Mouse (Mus musculus): ENCODE results near the gene Ctnna3.
"Not testable (repeated sequence)": the region's sequence is repeated elsewhere in the genome, so short reads cannot be mapped to it uniquely, and the experiment has no call there.

Ctnna3 gene

GRCm38 (mm10) chr10:63424475-63424814 is 5.5 kb upstream of the Ctnna3 start:
- DNase-seq (ENCODE audit: low spot score): no peak

GRCm38 (mm10) chr10:63427146-63427545 is 2.8 kb upstream of the Ctnna3 start:
- peak; percentile 61 for DNase-seq (ENCODE audit: low spot score)

- DNase-seq (ENCODE audit: low spot score): no peak
Measured at GRCm38 (mm10) chr10:63428243-63429022, 1.5 kb upstream of the Ctnna3 start.

- DNase-seq (ENCODE audit: low spot score): no peak
Measured at GRCm38 (mm10) chr10:63429023-63429340, 916 bp upstream of the Ctnna3 start.

GRCm38 (mm10) chr10:63429380-63429779 is 518 bp upstream of the Ctnna3 start:
- peak; percentile 94 for DNase-seq (ENCODE audit: low spot score)

- no peak for DNase-seq (ENCODE audit: low spot score)
Measured at GRCm38 (mm10) chr10:63431221-63431736, 1.4 kb downstream of the Ctnna3 start.

- DNase-seq (ENCODE audit: low spot score): no peak
Measured at GRCm38 (mm10) chr10:63432099-63432498, 2.2 kb downstream of the Ctnna3 start.

- no peak for DNase-seq (ENCODE audit: low spot score)
Measured at GRCm38 (mm10) chr10:63432887-63433286, 3.0 kb downstream of the Ctnna3 start.

GRCm38 (mm10) chr10:63438736-63439262 is 8.9 kb downstream of the Ctnna3 start:
- no peak for DNase-seq (ENCODE audit: low spot score)

- DNase-seq (ENCODE audit: low spot score): no peak
Measured at GRCm38 (mm10) chr10:63439694-63440228, 9.9 kb downstream of the Ctnna3 start.

- not testable (repeated sequence) for DNase-seq (ENCODE audit: low spot score)
Measured at GRCm38 (mm10) chr10:63444602-63445387, 14.9 kb downstream of the Ctnna3 start.

GRCm38 (mm10) chr10:63453926-63454325 is 24.0 kb downstream of the Ctnna3 start:
- no peak for DNase-seq (ENCODE audit: low spot score)

GRCm38 (mm10) chr10:63455110-63455878 is 25.4 kb downstream of the Ctnna3 start:
- DNase-seq (ENCODE audit: low spot score): peak; percentile 9

GRCm38 (mm10) chr10:63457292-63458128 is 27.6 kb downstream of the Ctnna3 start:
- DNase-seq (ENCODE audit: low spot score): peak; percentile 37

- no peak for DNase-seq (ENCODE audit: low spot score)
Measured at GRCm38 (mm10) chr10:63460935-63461334, 31.0 kb downstream of the Ctnna3 start.

- no peak for DNase-seq (ENCODE audit: low spot score)
Measured at GRCm38 (mm10) chr10:63472473-63472872, 42.6 kb downstream of the Ctnna3 start.

GRCm38 (mm10) chr10:63476167-63476647 is 46.3 kb downstream of the Ctnna3 start:
- DNase-seq (ENCODE audit: low spot score): peak; percentile 10

GRCm38 (mm10) chr10:63478946-63479345 is 49.0 kb downstream of the Ctnna3 start:
- DNase-seq (ENCODE audit: low spot score): no peak

GRCm38 (mm10) chr10:63480066-63480465 is 50.2 kb downstream of the Ctnna3 start:
- no peak for DNase-seq (ENCODE audit: low spot score)

GRCm38 (mm10) chr10:63488346-63488745 is 58.4 kb downstream of the Ctnna3 start:
- no peak for DNase-seq (ENCODE audit: low spot score)

GRCm38 (mm10) chr10:63523956-63524355 is 94.1 kb downstream of the Ctnna3 start:
- no peak for DNase-seq (ENCODE audit: low spot score)

All from ovary, adult 18-20 months (tissue).